Mouse (Mus musculus) liver, adult 2 months (tissue): ENCODE measurements around the gene Gemin7.

Source experiments
- CTCF ChIP-seq: fragments of 200-500 bp; IDR thresholded peaks from 2 replicates; pipeline ENCODE4 v1.5.1; 2011; ENCODE audit warnings: low read depth, low read length, control low read depth
- POLR2A ChIP-seq: fragments of 200-500 bp; IDR thresholded peaks from 2 replicates; pipeline ENCODE4 v1.6.1; 2011; ENCODE audit warnings: low read length, control low read depth; ENCODE audit not compliant: insufficient read depth; ENCODE audit errors: extremely low read depth

GRCm38 (mm10) chr7:19600562-19600961 lies 23.2 kb upstream of the Gemin7 start:
- TF ChIP-seq POLR2A = no peak
- no peak for TF ChIP-seq CTCF
